Mouse (Mus musculus) bone marrow macrophage, adult 2 months (primary cell): Measurements from ENCODE around the gene Ip6k3.

Source experiments
- CTCF ChIP-seq: IDR thresholded peaks from 2 replicates; pipeline ENCODE4 v1.5.1; 2012; ENCODE audit warnings: low read depth, mild to moderate bottlenecking, low read length, moderate library complexity
- POLR2A ChIP-seq: IDR thresholded peaks from 2 replicates; pipeline ENCODE4 v1.6.1; 2012; ENCODE audit warnings: mild to moderate bottlenecking, low read depth, low read length, borderline replicate concordance

GRCm38 (mm10) chr17:27095690-27096089 is 71.9 kb downstream of the Ip6k3 start:
- no peak for TF ChIP-seq CTCF
- no peak for TF ChIP-seq POLR2A
